Mouse (Mus musculus): ENCODE measurements around the gene Erich6b. TPM values are rescaled to one million over a fixed set of nuclear protein-coding genes. Genes with fewer than 3 reads are reported as not detected.

Erich6b gene
- polyA plus RNA-seq (2012; rRNA removed) = not detected in 2 replicates
- not detected in 2 replicates for polyA plus RNA-seq (2014; fragmentation: Nextera tagmentation; extraction: Ambion mirVana)

- ATAC-seq (ENCODE audit: insufficient read depth) = no peak
- Histone ChIP-seq H3K4me3 (ENCODE audit: insufficient read depth in 1 of 2, low read depth in 2 of 2, low read length in 2 of 2) (no peak within 1 kb of the TSS), H3K27me3 (ENCODE audit: control insufficient read depth, insufficient read depth, low read length) (no peaks in the 10 kb centered on the region), H3K36me3 (replicated peaks; ENCODE audit: control insufficient read depth, insufficient read depth, low read depth) (no peaks in the 10 kb centered on the region), H3K9me3 (ENCODE audit: control insufficient read depth, low read length) (no peaks in the 10 kb centered on the region), H3K4me1 (replicated peaks; ENCODE audit: control insufficient read depth in 2 of 2, insufficient read depth in 2 of 2, low read length in 1 of 2) (no peaks in the 10 kb centered on the region), H3K4me2 (ENCODE audit: low read depth) (no peak within 1 kb of the TSS), H3K27ac (no peak within 1 kb of the TSS), H3K9ac (replicated peaks) (no peak within 1 kb of the TSS)
- WGBS (ENCODE audit: insufficient replicate concordance) = 75% methylated on average over 8 of the region's 8 CpGs
- DNase-seq (ENCODE audit: low read depth in 3 of 3, low spot score in 3 of 3) = no peak
- TF ChIP-seq CTCF (IDR thresholded peaks at IDR 0.05; ENCODE audit: low read depth) = no peak
- TF ChIP-seq EP300 (IDR thresholded peaks at IDR 0.05; ENCODE audit: low read depth) = no peak
These were observed at the start of gene Erich6b for GRCm38 (mm10) chr14:75642080-75642479. Gene Erich6b (plus strand): TSS chr14:75642259.

GRCm38 (mm10) chr14:75592978-75593377 is 49.1 kb upstream of the Erich6b start, which contains the start of gene Spert:
Gene Spert (minus strand): TSS chr14:75593116.
- Histone ChIP-seq H3K27ac (no peak within 1 kb of the TSS), H3K27me3 (ENCODE audit: control insufficient read depth, insufficient read depth, low read length) (no peaks in the 10 kb centered on the region), H3K4me3 (ENCODE audit: insufficient read depth in 1 of 2, low read depth in 2 of 2, low read length in 2 of 2) (no peak within 1 kb of the TSS), H3K9ac (replicated peaks) (no peak within 1 kb of the TSS), H3K4me2 (ENCODE audit: low read depth) (no peak within 1 kb of the TSS), H3K4me1 (replicated peaks; ENCODE audit: control insufficient read depth in 2 of 2, insufficient read depth in 2 of 2, low read length in 1 of 2) (no peaks in the 10 kb centered on the region), H3K9me3 (ENCODE audit: control insufficient read depth, low read length) (no peaks in the 10 kb centered on the region), H3K36me3 (replicated peaks; ENCODE audit: control insufficient read depth, insufficient read depth, low read depth) (no peaks in the 10 kb centered on the region)
- TF ChIP-seq EP300 (IDR thresholded peaks at IDR 0.05; ENCODE audit: low read depth) (no peak), CTCF (IDR thresholded peaks at IDR 0.05; ENCODE audit: low read depth) (no peak)
- DNase-seq (ENCODE audit: low read depth in 3 of 3, low spot score in 3 of 3) (no peak), ATAC-seq (ENCODE audit: insufficient read depth) (no peak)
- 30% methylated on average over 3 of the region's 3 CpGs for WGBS (ENCODE audit: insufficient replicate concordance)

GRCm38 (mm10) chr14:75609176-75609575 is 32.9 kb upstream of the Erich6b start:
- H3K27me3 ChIP-seq (ENCODE audit: control insufficient read depth, insufficient read depth, low read length) = no peaks in the 10 kb centered on the region
- no peak overlapping the region for H3K27ac ChIP-seq
- 50% methylated on average over 2 of the region's 2 CpGs for WGBS (ENCODE audit: insufficient replicate concordance)
- H3K4me1 ChIP-seq (replicated peaks; ENCODE audit: control insufficient read depth in 2 of 2, insufficient read depth in 2 of 2, low read length in 1 of 2) = no peaks in the 10 kb centered on the region
- DNase-seq (ENCODE audit: low read depth in 3 of 3, low spot score in 3 of 3) (no peak), ATAC-seq (ENCODE audit: insufficient read depth) (no peak)
- no peaks in the 10 kb centered on the region for H3K9me3 ChIP-seq (ENCODE audit: control insufficient read depth, low read length)
- H3K9ac ChIP-seq (replicated peaks) = no peak overlapping the region
- no peak for TF ChIP-seq EP300 (IDR thresholded peaks at IDR 0.05; ENCODE audit: low read depth)
- TF ChIP-seq CTCF (IDR thresholded peaks at IDR 0.05; ENCODE audit: low read depth) = no peak
- H3K36me3 ChIP-seq (replicated peaks; ENCODE audit: control insufficient read depth, insufficient read depth, low read depth) = no peaks in the 10 kb centered on the region
- H3K4me3 ChIP-seq (ENCODE audit: insufficient read depth in 1 of 2, low read depth in 2 of 2, low read length in 2 of 2) = no peak overlapping the region
- H3K4me2 ChIP-seq (ENCODE audit: low read depth) = no peak overlapping the region

- ATAC-seq (ENCODE audit: insufficient read depth) = no peak
- H3K4me3 ChIP-seq (ENCODE audit: insufficient read depth in 1 of 2, low read depth in 2 of 2, low read length in 2 of 2) = no peak overlapping the region
- no peaks in the 10 kb centered on the region for H3K4me1 ChIP-seq (replicated peaks; ENCODE audit: control insufficient read depth in 2 of 2, insufficient read depth in 2 of 2, low read length in 1 of 2)
- DNase-seq (ENCODE audit: low read depth in 3 of 3, low spot score in 3 of 3) = no peak
- no peaks in the 10 kb centered on the region for H3K36me3 ChIP-seq (replicated peaks; ENCODE audit: control insufficient read depth, insufficient read depth, low read depth)
- 60% methylated on average over 6 of the region's 6 CpGs for WGBS (ENCODE audit: insufficient replicate concordance)
- H3K9me3 ChIP-seq (ENCODE audit: control insufficient read depth, low read length) = no peaks in the 10 kb centered on the region
- H3K4me2 ChIP-seq (ENCODE audit: low read depth) = no peak overlapping the region
- H3K27ac ChIP-seq = no peak overlapping the region
- TF ChIP-seq CTCF (IDR thresholded peaks at IDR 0.05; ENCODE audit: low read depth) = no peak
- no peak for TF ChIP-seq EP300 (IDR thresholded peaks at IDR 0.05; ENCODE audit: low read depth)
- H3K9ac ChIP-seq (replicated peaks) = no peak overlapping the region
- H3K27me3 ChIP-seq (ENCODE audit: control insufficient read depth, insufficient read depth, low read length) = no peaks in the 10 kb centered on the region
These were observed 25.7 kb upstream of the Erich6b start for GRCm38 (mm10) chr14:75616375-75616774.

GRCm38 (mm10) chr14:75622984-75623383 is 19.1 kb upstream of the Erich6b start:
- no peak for DNase-seq (ENCODE audit: low read depth in 3 of 3, low spot score in 3 of 3)
- WGBS (ENCODE audit: insufficient replicate concordance) = 67% methylated on average over 7 of the region's 7 CpGs
- Histone ChIP-seq H3K4me1 (replicated peaks; ENCODE audit: control insufficient read depth in 2 of 2, insufficient read depth in 2 of 2, low read length in 1 of 2) (no peaks in the 10 kb centered on the region), H3K27ac (no peak overlapping the region), H3K4me2 (ENCODE audit: low read depth) (no peak overlapping the region), H3K27me3 (ENCODE audit: control insufficient read depth, insufficient read depth, low read length) (no peaks in the 10 kb centered on the region), H3K4me3 (ENCODE audit: insufficient read depth in 1 of 2, low read depth in 2 of 2, low read length in 2 of 2) (no peak overlapping the region), H3K36me3 (replicated peaks; ENCODE audit: control insufficient read depth, insufficient read depth, low read depth) (no peaks in the 10 kb centered on the region), H3K9ac (replicated peaks) (no peak overlapping the region), H3K9me3 (ENCODE audit: control insufficient read depth, low read length) (no peaks in the 10 kb centered on the region)
- ATAC-seq (ENCODE audit: insufficient read depth) = no peak
- TF ChIP-seq CTCF (IDR thresholded peaks at IDR 0.05; ENCODE audit: low read depth) = no peak
- TF ChIP-seq EP300 (IDR thresholded peaks at IDR 0.05; ENCODE audit: low read depth) = no peak
